Mouse (Mus musculus) E14TG2a.4 (cell line): ENCODE data around the gene Slc35e3.

ENCODE experiments used
- CTCF ChIP-seq: conservative IDR thresholded peaks from 2 replicates; pipeline ENCODE4 v1.5.1; 2014; ENCODE audit warnings: low read length
- NANOG ChIP-seq: IDR thresholded peaks from 2 replicates; pipeline ENCODE4 v1.6.1; 2014; ENCODE audit warnings: borderline replicate concordance, low read length, mixed read lengths
- POU5F1 ChIP-seq: IDR thresholded peaks from 2 replicates; pipeline ENCODE4 v1.6.1; 2014; ENCODE audit warnings: low read length, borderline replicate concordance

DNA sequence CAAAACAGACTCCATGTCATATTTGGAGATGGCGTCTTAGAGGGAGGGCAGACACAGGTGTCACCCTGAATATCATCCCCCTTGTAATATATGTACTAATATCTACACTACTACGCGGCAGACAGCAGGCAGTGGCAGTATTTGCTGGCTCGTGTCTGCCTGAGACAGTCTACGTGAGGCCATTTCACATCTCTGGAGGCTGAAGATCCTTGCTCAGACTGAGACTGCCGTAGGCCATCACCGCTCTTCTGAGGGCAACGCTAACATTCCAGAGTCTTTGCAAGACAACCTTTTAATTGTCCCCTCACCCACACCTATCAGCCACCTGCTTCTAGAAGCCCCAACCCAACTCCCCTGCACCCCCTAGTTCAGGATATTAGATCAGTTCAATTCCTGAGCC lies 32.7 kb downstream of the Slc35e3 start:
- TF ChIP-seq CTCF (no peak), NANOG (no peak), POU5F1 (no peak)
